Mouse (Mus musculus) E14TG2a.4 (cell line): ENCODE results near the gene Elmo1.

ENCODE experiments used
- H3K27me3 ChIP-seq: 2 replicates; pipeline ENCODE4 v1.6.1; 2014; ENCODE audit warnings: low read length, control low read depth; ENCODE audit not compliant: insufficient read depth
- H3K36me3 ChIP-seq: 2 replicates; pipeline ENCODE4 v1.6.1; 2014; ENCODE audit warnings: low read length, control low read depth; ENCODE audit not compliant: insufficient read depth
- H3K4me1 ChIP-seq: replicated peaks from 2 replicates; pipeline ENCODE4 v1.6.1; 2014; ENCODE audit warnings: low read depth, low read length, control low read depth
- H3K4me3 ChIP-seq: replicated peaks from 2 replicates; pipeline ENCODE4 v1.5.1; 2014; ENCODE audit warnings: mild to moderate bottlenecking, low read length
- H3K9me3 ChIP-seq: 2 replicates; pipeline ENCODE4 v1.6.1; 2014; ENCODE audit warnings: low read length, control low read depth
- CTCF ChIP-seq: conservative IDR thresholded peaks from 2 replicates; pipeline ENCODE4 v1.5.1; 2014; ENCODE audit warnings: low read length
- NANOG ChIP-seq: IDR thresholded peaks from 2 replicates; pipeline ENCODE4 v1.6.1; 2014; ENCODE audit warnings: borderline replicate concordance, low read length, mixed read lengths
- POU5F1 ChIP-seq: IDR thresholded peaks from 2 replicates; pipeline ENCODE4 v1.6.1; 2014; ENCODE audit warnings: low read length, borderline replicate concordance

Elmo1 gene

DNA sequence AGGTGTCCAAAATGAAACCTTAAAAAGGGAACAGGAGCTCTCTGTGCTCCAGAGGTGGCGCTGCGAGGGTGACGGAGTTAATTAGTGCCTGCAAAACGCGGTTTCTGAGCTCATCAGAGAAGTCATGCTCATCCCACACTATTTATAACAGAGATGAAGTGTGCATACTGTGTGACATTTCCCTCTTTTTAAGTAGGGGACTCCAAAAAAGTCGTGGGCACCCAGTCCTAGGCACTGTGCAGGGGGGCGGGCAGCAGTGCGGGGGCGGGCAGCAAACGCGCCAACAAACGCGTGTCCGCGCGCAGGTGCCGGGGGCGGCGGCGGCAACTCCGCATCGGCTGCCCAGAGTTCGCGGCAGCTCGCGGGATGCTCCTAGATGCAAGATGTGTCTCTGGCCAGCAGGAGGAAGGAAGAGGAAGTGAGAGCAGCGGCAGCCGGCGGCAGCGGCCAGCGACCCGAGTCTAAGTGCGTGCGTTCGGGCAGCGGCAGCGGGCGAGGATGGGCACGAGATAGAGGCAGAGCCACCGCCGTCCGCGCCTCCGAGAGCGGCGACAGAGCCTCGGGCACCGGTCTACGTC lies at the start of gene Elmo1:
Gene Elmo1, plus strand, starts transcription at position 464 of the 578 bp plus-strand sequence.
- no peaks in the 10 kb centered on the region for H3K9me3 ChIP-seq
- H3K27me3 ChIP-seq: peaks cover 42% of the 10 kb centered on the region
- H3K36me3 ChIP-seq: no peaks in the 10 kb centered on the region
- peaks cover 24% of the 10 kb centered on the region for H3K4me1 ChIP-seq
- H3K4me3 ChIP-seq: peak within 1 kb of the TSS; percentile 92
- TF ChIP-seq POU5F1 (no peak), NANOG (no peak), CTCF (no peak)

- no peak for TF ChIP-seq CTCF
- TF ChIP-seq POU5F1: no peak
- no peak for TF ChIP-seq NANOG
- Histone ChIP-seq H3K36me3 (no peaks in the 10 kb centered on the region), H3K27me3 (no peaks in the 10 kb centered on the region), H3K4me3 (no peak overlapping the region), H3K4me1 (peaks cover 46% of the 10 kb centered on the region), H3K9me3 (peaks cover 6% of the 10 kb centered on the region; the same call in 1 of the 2 replicates)
Observed at GRCm38 (mm10) chr13:20041169-20041830, 49.1 kb upstream of the Elmo1 start.

GRCm38 (mm10) chr13:20042856-20043255 lies 47.5 kb upstream of the Elmo1 start:
- peaks cover 46% of the 10 kb centered on the region for H3K4me1 ChIP-seq
- H3K9me3 ChIP-seq: no peaks in the 10 kb centered on the region
- H3K4me3 ChIP-seq: no peak overlapping the region
- no peaks in the 10 kb centered on the region for H3K36me3 ChIP-seq
- TF ChIP-seq POU5F1 (no peak), NANOG (no peak), CTCF (no peak)
- no peaks in the 10 kb centered on the region for H3K27me3 ChIP-seq

DNA sequence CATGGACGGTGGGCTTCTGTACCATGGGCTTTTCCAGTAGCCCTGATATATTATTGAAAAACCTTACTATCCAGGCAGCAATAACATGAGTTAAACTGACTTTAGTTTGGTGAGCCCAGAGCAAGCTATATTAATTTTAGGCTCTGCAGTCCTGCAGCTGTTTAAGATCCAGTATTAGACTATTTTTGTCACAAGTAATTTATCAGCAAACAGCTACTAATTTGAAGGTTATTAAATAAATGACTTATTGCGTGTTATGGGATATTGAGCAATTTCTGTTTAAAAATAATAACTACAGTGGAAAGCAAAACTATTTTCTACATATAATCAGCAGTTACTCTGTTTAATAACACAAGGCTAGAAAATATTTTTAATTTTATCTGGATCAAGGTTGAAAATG lies 45.0 kb upstream of the Elmo1 start:
- no peak overlapping the region for H3K4me3 ChIP-seq
- H3K36me3 ChIP-seq: no peaks in the 10 kb centered on the region
- no peaks in the 10 kb centered on the region for H3K9me3 ChIP-seq
- H3K4me1 ChIP-seq: peaks cover 52% of the 10 kb centered on the region
- TF ChIP-seq POU5F1 (no peak), CTCF (no peak), NANOG (no peak)
- H3K27me3 ChIP-seq: no peaks in the 10 kb centered on the region

DNA sequence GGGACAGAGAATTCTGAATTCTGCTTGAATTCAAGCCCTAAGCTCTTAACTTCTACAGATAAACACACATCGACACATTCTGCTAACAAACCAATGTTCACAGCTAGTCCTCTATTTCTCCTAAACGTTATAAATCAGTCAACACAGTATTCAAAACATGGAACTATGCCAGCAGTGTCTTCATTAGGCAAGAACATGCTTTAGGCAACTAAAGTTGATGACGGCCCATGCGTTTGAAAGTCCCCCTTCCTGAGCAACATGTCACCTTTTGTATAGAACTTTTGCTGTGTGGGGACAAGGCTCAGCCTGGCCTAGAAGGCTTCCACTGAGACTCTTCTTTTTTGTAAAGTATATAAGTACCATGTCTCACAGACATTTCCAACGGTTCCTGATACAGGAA lies 44.6 kb upstream of the Elmo1 start:
- Histone ChIP-seq H3K27me3 (no peaks in the 10 kb centered on the region), H3K4me3 (no peak overlapping the region), H3K4me1 (peaks cover 52% of the 10 kb centered on the region), H3K36me3 (no peaks in the 10 kb centered on the region), H3K9me3 (no peaks in the 10 kb centered on the region)
- TF ChIP-seq CTCF: no peak
- TF ChIP-seq NANOG: no peak
- TF ChIP-seq POU5F1: no peak

DNA sequence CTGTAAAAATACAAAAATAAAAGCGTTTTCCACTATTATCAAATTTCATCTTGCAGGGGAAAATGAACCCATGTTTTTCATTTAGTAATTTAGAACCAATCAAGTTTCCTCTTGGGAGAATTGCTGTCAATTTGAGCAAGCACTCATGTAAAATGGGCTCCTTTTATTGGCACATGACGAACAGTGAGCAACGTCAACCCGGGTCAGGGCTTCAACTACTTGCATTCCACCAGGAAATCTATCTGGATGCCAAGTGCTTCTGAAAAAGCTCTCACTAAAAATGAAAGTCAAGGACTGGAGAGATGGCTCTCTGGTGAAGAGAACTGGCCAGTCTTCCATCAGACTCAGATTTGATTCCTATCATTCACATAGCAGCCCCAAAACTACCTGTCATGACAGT lies 44.0 kb upstream of the Elmo1 start:
- Histone ChIP-seq H3K9me3 (no peaks in the 10 kb centered on the region), H3K4me3 (no peak overlapping the region), H3K4me1 (peaks cover 46% of the 10 kb centered on the region), H3K27me3 (no peaks in the 10 kb centered on the region), H3K36me3 (no peaks in the 10 kb centered on the region)
- TF ChIP-seq POU5F1: no peak
- TF ChIP-seq NANOG: no peak
- TF ChIP-seq CTCF: no peak

DNA sequence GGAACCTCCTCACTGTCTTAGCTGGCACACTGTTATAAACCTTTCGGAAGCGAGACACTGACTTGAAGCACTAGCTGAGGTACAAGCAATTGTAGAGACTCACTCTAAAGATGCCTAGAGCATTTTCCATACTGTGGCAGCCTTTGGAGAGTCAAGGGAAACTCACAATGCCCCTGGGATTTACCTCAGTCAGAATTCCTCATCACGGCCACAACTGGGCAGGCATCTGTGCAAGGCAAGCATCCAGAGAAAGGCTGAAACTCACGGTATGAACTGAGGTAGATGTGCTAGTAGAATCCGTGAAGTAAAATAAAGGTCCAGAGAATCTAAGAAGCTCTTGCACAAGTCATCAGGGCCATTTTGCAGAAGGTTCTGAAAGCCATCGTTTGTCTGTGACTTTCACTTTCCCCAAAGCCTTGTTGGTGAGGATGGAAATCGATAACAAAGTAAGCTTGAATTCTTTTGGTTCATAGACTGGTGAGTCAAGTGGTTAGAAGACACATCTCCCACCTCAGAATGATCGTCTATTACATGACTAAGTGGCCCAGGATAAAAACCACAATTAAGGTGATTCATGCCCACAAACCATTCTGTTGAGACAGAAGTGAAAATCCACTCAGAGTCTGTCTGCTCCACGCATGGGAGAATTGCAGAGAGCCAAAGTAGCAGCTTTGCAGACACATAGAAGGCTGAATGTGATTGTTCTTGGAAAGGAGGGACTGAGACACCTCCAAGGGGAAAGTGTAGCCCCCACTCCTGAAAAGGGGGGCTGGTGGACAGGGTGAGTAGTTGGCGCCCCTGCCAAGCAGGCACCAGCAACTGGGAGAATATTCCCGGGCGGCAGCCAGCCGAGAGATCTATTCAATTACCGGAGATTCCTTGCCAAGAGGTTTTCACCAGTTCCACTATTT lies 42.2 kb upstream of the Elmo1 start:
- TF ChIP-seq NANOG (no peak), POU5F1 (no peak), CTCF (no peak)
- no peaks in the 10 kb centered on the region for H3K27me3 ChIP-seq
- H3K9me3 ChIP-seq: no peaks in the 10 kb centered on the region
- H3K4me1 ChIP-seq: peaks cover 39% of the 10 kb centered on the region
- H3K4me3 ChIP-seq: no peak overlapping the region
- H3K36me3 ChIP-seq: no peaks in the 10 kb centered on the region

DNA sequence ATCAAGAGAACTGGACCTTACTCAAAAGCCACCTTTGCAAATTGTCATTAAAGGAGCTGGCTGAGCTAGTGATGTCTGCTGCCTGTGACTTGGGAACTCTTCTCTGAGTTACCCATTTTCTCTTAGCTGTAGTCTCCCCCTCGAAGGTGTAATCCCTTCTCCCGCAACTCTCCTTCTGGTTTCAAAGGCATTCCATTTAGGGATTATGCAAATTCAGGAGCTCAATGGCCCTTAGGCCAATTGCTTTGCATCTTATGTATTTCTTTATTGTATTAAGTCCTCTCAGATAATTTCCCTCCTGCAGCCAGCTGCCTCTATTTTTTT lies 41.6 kb upstream of the Elmo1 start:
- no peak for TF ChIP-seq NANOG
- TF ChIP-seq CTCF: no peak
- no peak; the same call in 1 of the 2 replicates for TF ChIP-seq POU5F1
- Histone ChIP-seq H3K4me1 (peaks cover 34% of the 10 kb centered on the region), H3K36me3 (no peaks in the 10 kb centered on the region), H3K27me3 (no peaks in the 10 kb centered on the region), H3K9me3 (no peaks in the 10 kb centered on the region), H3K4me3 (no peak overlapping the region)

- Histone ChIP-seq H3K4me1 (peaks cover 39% of the 10 kb centered on the region), H3K9me3 (no peaks in the 10 kb centered on the region), H3K27me3 (no peaks in the 10 kb centered on the region), H3K4me3 (no peak overlapping the region), H3K36me3 (no peaks in the 10 kb centered on the region)
- no peak for TF ChIP-seq NANOG
- no peak for TF ChIP-seq POU5F1
- no peak for TF ChIP-seq CTCF
Observed at GRCm38 (mm10) chr13:20049654-20050053, 40.7 kb upstream of the Elmo1 start.
